Mouse (Mus musculus) lung, adult 2 months (tissue): ENCODE measurements around the gene Kncn.

Experiments
- CTCF ChIP-seq: fragments of 200-500 bp; IDR thresholded peaks from 2 replicates; pipeline ENCODE4 v1.5.1; 2011; ENCODE audit warnings: mild to moderate bottlenecking, low read length, control low read depth; ENCODE audit not compliant: insufficient read depth
- POLR2A ChIP-seq: fragments of 200-500 bp; IDR thresholded peaks from 2 replicates; pipeline ENCODE4 v1.6.1; 2011; ENCODE audit warnings: low read depth, mild to moderate bottlenecking, control low read depth, low read length, borderline replicate concordance; ENCODE audit errors: extremely low read depth

GRCm38 (mm10) chr4:115884022-115884421, at the start of gene Kncn:
- TF ChIP-seq CTCF (no peak), POLR2A (no peak)
